Mouse (Mus musculus) forebrain, embryonic 15.5 days (tissue): ENCODE measurements around the gene Herc2. TPM values are rescaled to one million over a fixed set of nuclear protein-coding genes. Genes with fewer than 3 reads are reported as not detected.
A peak's percentile ranks its signal among the peaks of the same experiment; 100 is the strongest.

Experiments used
- ATAC-seq: fragments of 200-750 bp; cut with Nextera tagmentation; replicated peaks from 2 replicates; pipeline ENCODE4 v1.8.0; 2017; ENCODE audit warnings: mild to moderate bottlenecking, moderate TSS enrichment, moderate library complexity
- H3K27ac ChIP-seq: fragments of 300-500 bp; sonication (generic); replicated peaks from 2 replicates; pipeline ENCODE4 v1.5.1; 2015; ENCODE audit warnings: mild to moderate bottlenecking, inconsistent platforms
- H3K27me3 ChIP-seq: fragments of 300-500 bp; sonication (generic); 2 replicates; pipeline ENCODE4 v1.6.1; 2015; ENCODE audit warnings: inconsistent platforms
- H3K36me3 ChIP-seq: fragments of 300-500 bp; sonication (generic); 2 replicates; pipeline ENCODE4 v1.6.1; 2015; ENCODE audit warnings: mild to moderate bottlenecking, inconsistent platforms
- H3K4me1 ChIP-seq: fragments of 300-500 bp; sonication (generic); 2 replicates; pipeline ENCODE4 v1.6.1; 2015; ENCODE audit warnings: inconsistent platforms
- H3K4me2 ChIP-seq: fragments of 300-500 bp; sonication (generic); replicated peaks from 2 replicates; pipeline ENCODE4 v1.6.1; 2015; ENCODE audit warnings: mild to moderate bottlenecking, inconsistent platforms
- H3K4me3 ChIP-seq: fragments of 300-500 bp; sonication (generic); 2 replicates; pipeline ENCODE4 v1.5.1; 2015; ENCODE audit warnings: mild to moderate bottlenecking, inconsistent platforms
- H3K9ac ChIP-seq: fragments of 300-500 bp; sonication (generic); replicated peaks from 2 replicates; pipeline ENCODE4 v1.6.1; 2015; ENCODE audit warnings: mild to moderate bottlenecking, inconsistent platforms
- H3K9me3 ChIP-seq: fragments of 300-500 bp; sonication (generic); 2 replicates; pipeline ENCODE4 v1.6.1; 2016; ENCODE audit warnings: inconsistent platforms
- WGBS: fragments of 180-500 bp; shearing (Covaris S2); methylation state at CpG from one replicate; pipeline ENCODE4 v1.1.7; 2015; ENCODE audit warnings: mixed read lengths; 5-methylcytosine and 5-hydroxymethylcytosine counted together
- polyA plus RNA-seq: library from polyadenylated mRNA; unstranded; fragments of >200 nt; fragmentation: Nextera tagmentation; extraction: Ambion mirVana; gene quantifications from 2 replicates; pipeline ENCODE4 v1.2.1, GENCODE M21; 2015

Gene Herc2
- polyA plus RNA-seq, 1 experiment from 2014 or later, result 53.7 TPM

GRCm38 (mm10) chr7:56220811-56221210, 170.8 kb downstream of the Herc2 start:
- Histone ChIP-seq H3K4me2 (no peak overlapping the region), H3K4me1 (no peaks in the 10 kb centered on the region), H3K27me3 (no peaks in the 10 kb centered on the region), H3K9ac (no peak overlapping the region), H3K36me3 (peaks cover 84% of the 10 kb centered on the region), H3K9me3 (no peaks in the 10 kb centered on the region), H3K27ac (no peak overlapping the region), H3K4me3 (no peak overlapping the region)
- 88% methylated on average over 6 of the region's 6 CpGs for WGBS
- ATAC-seq, result no peak

- WGBS, result 20% methylated on average over 5 of the region's 5 CpGs
- ATAC-seq, result peak; percentile 32; the same call in 1 of the 2 replicates
- H3K9ac ChIP-seq, result no peak overlapping the region
- peaks cover 21% of the 10 kb centered on the region for H3K36me3 ChIP-seq
- no peak overlapping the region for H3K4me2 ChIP-seq
- H3K4me3 ChIP-seq, result no peak overlapping the region
- no peaks in the 10 kb centered on the region for H3K27me3 ChIP-seq
- H3K4me1 ChIP-seq, result no peaks in the 10 kb centered on the region
- H3K27ac ChIP-seq, result no peak overlapping the region
- H3K9me3 ChIP-seq, result no peaks in the 10 kb centered on the region
Measured at GRCm38 (mm10) chr7:56235794-56236423, 185.9 kb downstream of the Herc2 start.

- peaks cover 15% of the 10 kb centered on the region; the same call in 1 of the 2 replicates for H3K36me3 ChIP-seq
- H3K27ac ChIP-seq, result no peak overlapping the region
- WGBS, result 70% methylated on average over 3 of the region's 3 CpGs
Measured at GRCm38 (mm10) chr7:56236617-56237016, 186.6 kb downstream of the Herc2 start.

GRCm38 (mm10) chr7:56239543-56239942, 189.5 kb downstream of the Herc2 start, which contains the start of gene Oca2:
Oca2 (plus strand) TSS chr7:56239760.
- H3K36me3 ChIP-seq, result no peaks in the 10 kb centered on the region
- WGBS, result 50% methylated on average over 3 of the region's 3 CpGs
- H3K4me1 ChIP-seq, result no peaks in the 10 kb centered on the region
- no peak within 1 kb of the TSS for H3K9ac ChIP-seq
- no peak for ATAC-seq
- H3K4me3 ChIP-seq, result no peak within 1 kb of the TSS
- H3K4me2 ChIP-seq, result no peak within 1 kb of the TSS
- no peaks in the 10 kb centered on the region for H3K9me3 ChIP-seq
- H3K27ac ChIP-seq, result no peak within 1 kb of the TSS
- H3K27me3 ChIP-seq, result no peaks in the 10 kb centered on the region

More at GRCm38 (mm10) chr7:56236617-56237016, 186.6 kb downstream of the Herc2 start:
- no peak for ATAC-seq
- Histone ChIP-seq H3K9me3 (no peaks in the 10 kb centered on the region), H3K4me3 (no peak overlapping the region), H3K4me2 (no peak overlapping the region), H3K4me1 (no peaks in the 10 kb centered on the region), H3K9ac (no peak overlapping the region), H3K27me3 (no peaks in the 10 kb centered on the region)

GRCm38 (mm10) chr7:56254568-56254967, 204.6 kb downstream of the Herc2 start:
- no peak overlapping the region for H3K9ac ChIP-seq
- H3K4me3 ChIP-seq, result no peak overlapping the region
- H3K4me2 ChIP-seq, result no peak overlapping the region
- H3K27me3 ChIP-seq, result no peaks in the 10 kb centered on the region
- WGBS, result 89% methylated on average over 10 of the region's 10 CpGs
- H3K27ac ChIP-seq, result no peak overlapping the region
- ATAC-seq, result no peak
- H3K4me1 ChIP-seq, result no peaks in the 10 kb centered on the region
- H3K36me3 ChIP-seq, result no peaks in the 10 kb centered on the region
- no peaks in the 10 kb centered on the region for H3K9me3 ChIP-seq

- no peaks in the 10 kb centered on the region for H3K36me3 ChIP-seq
- WGBS, result 49% methylated on average over 3 of the region's 3 CpGs
- no peaks in the 10 kb centered on the region for H3K27me3 ChIP-seq
- H3K9ac ChIP-seq, result no peak overlapping the region
- no peak overlapping the region for H3K4me2 ChIP-seq
- no peaks in the 10 kb centered on the region for H3K4me1 ChIP-seq
- H3K27ac ChIP-seq, result peak overlapping the region; percentile 49; the same call in 1 of the 2 replicates
- H3K9me3 ChIP-seq, result no peaks in the 10 kb centered on the region
- peak; percentile 89 for ATAC-seq
- no peak overlapping the region for H3K4me3 ChIP-seq
Measured at GRCm38 (mm10) chr7:56257875-56258441, 208.0 kb downstream of the Herc2 start.

GRCm38 (mm10) chr7:56277506-56277905, 227.5 kb downstream of the Herc2 start:
- Histone ChIP-seq H3K4me1 (no peaks in the 10 kb centered on the region), H3K9ac (no peak overlapping the region), H3K4me3 (no peak overlapping the region), H3K4me2 (no peak overlapping the region), H3K9me3 (no peaks in the 10 kb centered on the region), H3K36me3 (no peaks in the 10 kb centered on the region), H3K27me3 (no peaks in the 10 kb centered on the region), H3K27ac (no peak overlapping the region)
- ATAC-seq, result no peak
- 90% methylated on average over 2 of the region's 2 CpGs for WGBS

Other genes with a start within 250 kb of the Herc2 start
- gene Cyfip1, start 208.5 kb upstream of the Herc2 start, polyA plus RNA-seq, result 63.0 and 65.3 TPM in 2 replicates
- 41.0 and 42.3 TPM in 2 replicates for gene Nipa2, start 87.7 kb upstream of the Herc2 start, polyA plus RNA-seq
- 23.3 and 24.0 TPM in 2 replicates for gene Nipa1, start 30.2 kb upstream of the Herc2 start, polyA plus RNA-seq
- 0.20 and 1.0 TPM in 2 replicates for gene Oca2, start 189.6 kb downstream of the Herc2 start, polyA plus RNA-seq